In the genomic region with DNA sequence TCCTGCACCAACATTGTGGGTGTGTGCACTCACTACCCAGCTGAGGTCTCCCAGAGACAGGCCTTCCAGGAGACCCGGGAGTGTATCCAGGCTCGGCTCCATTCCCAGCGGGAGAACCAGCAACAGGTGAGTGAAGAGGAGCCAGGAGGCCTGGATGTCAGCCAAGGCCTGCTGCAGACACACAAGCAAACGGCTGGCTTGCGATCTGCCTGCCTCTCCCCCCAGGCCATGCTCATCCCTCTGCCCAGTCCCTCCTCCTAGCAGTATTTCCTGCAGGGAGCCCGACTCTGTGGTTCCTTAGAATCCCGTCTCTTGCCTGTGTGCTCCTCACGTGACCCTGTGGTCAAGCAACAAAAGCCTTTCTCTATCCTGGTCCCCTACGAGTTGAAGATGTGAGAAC, we compare ENCODE assay signal across 9 mouse cellular contexts.
DNase-seq lines count a peak whose midpoint lies in the region; ATAC-seq lines count a peak whose summit lies in the region.
"Had no signal": no experiment of that assay in that cellular context is flagged by ENCODE, and none has a peak within 500 bp of the region (broad histone marks: within the 10 kb centered on the region; RNA-seq: fewer than 3 reads in every experiment).

No protein-coding gene starts in this region.

- H3K36me3 ChIP-seq in kidney, embryonic 15.5 days = no peaks in the 10 kb centered on the region
- no peaks in the 10 kb centered on the region for H3K36me3 ChIP-seq in intestine, embryonic 15.5 days

- WGBS in kidney, embryonic 15.5 days = 48% methylated on average over 9 of the region's 9 CpGs
- 39% methylated on average over 9 of the region's 9 CpGs for WGBS in intestine, embryonic 15.5 days

- peak; percentile 43 for DNase-seq in kidney, adult 18-20 months
- peak; percentile 47 for DNase-seq in adrenal gland, postnatal 25 days
- DNase-seq in cerebellum, postnatal 36 days = peak; percentile 56 to 57
- no peak for DNase-seq in thymus, postnatal 14 days
- DNase-seq in spleen, postnatal 14 days (ENCODE audit: low spot score in 2 of 2) = no peak
- no peak for DNase-seq in thymus, postnatal 25 days

- no peaks in the 10 kb centered on the region for H3K4me1 ChIP-seq in kidney, embryonic 15.5 days
- H3K4me1 ChIP-seq in intestine, embryonic 15.5 days (replicated peaks) = 0 out of 2 replicates have a peak, but pooled peaks cover 10% of the 10 kb centered on the region

- no peak overlapping the region for H3K27ac ChIP-seq in kidney, embryonic 15.5 days
- no peak overlapping the region for H3K27ac ChIP-seq in intestine, embryonic 15.5 days
- H3K27ac ChIP-seq: embryonic facial prominence, embryonic 13.5 days had no signal

- no peaks in the 10 kb centered on the region for H3K27me3 ChIP-seq in kidney, embryonic 15.5 days
- no peaks in the 10 kb centered on the region for H3K27me3 ChIP-seq in intestine, embryonic 15.5 days (replicated peaks)
- H3K27me3 ChIP-seq: embryonic facial prominence, embryonic 13.5 days had no signal

- H3K9ac ChIP-seq in kidney, embryonic 15.5 days = no peak overlapping the region
- no peak overlapping the region for H3K9ac ChIP-seq in intestine, embryonic 15.5 days
- H3K9ac ChIP-seq: embryonic facial prominence, embryonic 13.5 days had no signal

- no peak overlapping the region for H3K4me3 ChIP-seq in kidney, embryonic 15.5 days (replicated peaks)
- no peak overlapping the region for H3K4me3 ChIP-seq in intestine, embryonic 15.5 days (replicated peaks)
- H3K4me3 ChIP-seq: embryonic facial prominence, embryonic 13.5 days had no signal

- no peak for ATAC-seq in kidney, embryonic 15.5 days (replicated peaks; ENCODE audit: low FRiP score)
- ATAC-seq in intestine, embryonic 15.5 days = peak; percentile 70

- no peaks in the 10 kb centered on the region for H3K9me3 ChIP-seq in kidney, embryonic 15.5 days (replicated peaks)
- no peaks in the 10 kb centered on the region for H3K9me3 ChIP-seq in intestine, embryonic 15.5 days
- H3K9me3 ChIP-seq: embryonic facial prominence, embryonic 13.5 days had no signal

- no peak overlapping the region for H3K4me2 ChIP-seq in kidney, embryonic 15.5 days
- no peak overlapping the region for H3K4me2 ChIP-seq in intestine, embryonic 15.5 days (replicated peaks)
- H3K4me2 ChIP-seq: embryonic facial prominence, embryonic 13.5 days had no signal

Comparison
In these comparisons a context has a peak if more than half of its experiments do, and no peak if none do; other contexts are left out.
1. DNase-seq: peak in kidney, adult 18-20 months (single experiment), adrenal gland, postnatal 25 days (single experiment) and cerebellum, postnatal 36 days (2 of 2); none in thymus, postnatal 14 days (single experiment), spleen, postnatal 14 days (0 of 2) and thymus, postnatal 25 days (single experiment).